Mouse (Mus musculus) ES-E14 (cell line): ENCODE measurements around the gene Psmd3. TPM values are rescaled to one million over a fixed set of nuclear protein-coding genes. Genes with fewer than 3 reads are reported as not detected.

ENCODE experiments used
- DNase-seq: peaks from one replicate; pipeline ENCODE4 v3.0.0-alpha.2; 2013; ENCODE audit warnings: low read depth, low spot score
- H3K27ac ChIP-seq: 2 replicates; pipeline ENCODE4 v1.5.1; 2012; ENCODE audit warnings: low read depth, mild to moderate bottlenecking, low read length, moderate library complexity, mixed read lengths; ENCODE audit not compliant: poor library complexity, insufficient read depth, severe bottlenecking
- H3K36me3 ChIP-seq: 2 replicates; pipeline ENCODE4 v1.6.1; 2012; ENCODE audit warnings: mild to moderate bottlenecking, low read length, moderate library complexity, mixed read lengths; ENCODE audit not compliant: control insufficient read depth, poor library complexity, insufficient read depth, severe bottlenecking
- H3K4me1 ChIP-seq, 2 experiments: fragments of 150-350 bp in 1 of 2; sonication (generic) in 1 of 2; 2 replicates each; pipeline ENCODE4 v1.6.1; 2012; ENCODE audit warnings: low read length in 2 of 2, mild to moderate bottlenecking in 1 of 2, mixed read lengths in 1 of 2; ENCODE audit not compliant: control insufficient read depth in 2 of 2, insufficient read depth in 2 of 2, poor library complexity in 1 of 2
- H3K4me3 ChIP-seq, 2 experiments: fragments of 150-350 bp in 1 of 2; sonication (generic) in 1 of 2; 2 replicates each; pipeline ENCODE4 v1.5.1; 2012; ENCODE audit warnings: low read length in 2 of 2, low read depth in 1 of 2, mild to moderate bottlenecking in 1 of 2, mixed read lengths in 1 of 2; ENCODE audit not compliant: insufficient read depth in 1 of 2, poor library complexity in 1 of 2, severe bottlenecking in 1 of 2
- H3K9ac ChIP-seq: 2 replicates; pipeline ENCODE4 v1.6.1; 2012; ENCODE audit warnings: low read depth, mild to moderate bottlenecking, low read length, mixed read lengths; ENCODE audit not compliant: poor library complexity, insufficient read depth, severe bottlenecking
- H3K9me3 ChIP-seq: fragments of 150-350 bp; sonication (generic); 2 replicates; pipeline ENCODE4 v1.6.1; 2012; ENCODE audit warnings: low read depth, mild to moderate bottlenecking, low read length; ENCODE audit not compliant: control insufficient read depth, insufficient read depth
- CHD2 ChIP-seq: IDR thresholded peaks from 2 replicates; pipeline ENCODE4 v1.6.1; 2014; ENCODE audit warnings: mild to moderate bottlenecking, low read depth, low read length, inconsistent platforms
- HCFC1 ChIP-seq: IDR thresholded peaks from 2 replicates; pipeline ENCODE4 v1.6.1; 2012; ENCODE audit warnings: low read length, inconsistent platforms, borderline replicate concordance; ENCODE audit not compliant: insufficient read depth
- MAFK ChIP-seq: IDR thresholded peaks from 2 replicates; pipeline ENCODE4 v1.6.1; 2014; ENCODE audit warnings: mild to moderate bottlenecking, low read depth, low read length, inconsistent platforms; ENCODE audit not compliant: insufficient read depth
- ZC3H11A ChIP-seq: IDR thresholded peaks from 2 replicates; pipeline ENCODE4 v1.6.1; 2012; ENCODE audit warnings: low read depth, mild to moderate bottlenecking, inconsistent platforms, low read length, borderline replicate concordance
- ZNF384 ChIP-seq: IDR thresholded peaks from 2 replicates; pipeline ENCODE4 v1.6.1; 2012; ENCODE audit warnings: low read depth, low read length, inconsistent platforms
- in situ Hi-C, 2 experiments: fragments of 600-800 bp; cut with MboI; formaldehyde crosslinking; loops; one replicate each; pipeline ENCODE4 v1.15.1; 2025; ENCODE audit warnings: low sequenced_read_pairs in 2 of 2, inconsistent platforms in 1 of 2; ENCODE audit not compliant: unreplicated experiment in 2 of 2
- total RNA-seq: library from RNA; depleted of rRNA; stranded (reverse); fragments of 300-350 nt; gene quantifications from 2 replicates; pipeline ENCODE4 v1.2.3, GENCODE M21; 2012

The Psmd3 gene
- total RNA-seq, 1 experiment: 408 TPM

DNA sequence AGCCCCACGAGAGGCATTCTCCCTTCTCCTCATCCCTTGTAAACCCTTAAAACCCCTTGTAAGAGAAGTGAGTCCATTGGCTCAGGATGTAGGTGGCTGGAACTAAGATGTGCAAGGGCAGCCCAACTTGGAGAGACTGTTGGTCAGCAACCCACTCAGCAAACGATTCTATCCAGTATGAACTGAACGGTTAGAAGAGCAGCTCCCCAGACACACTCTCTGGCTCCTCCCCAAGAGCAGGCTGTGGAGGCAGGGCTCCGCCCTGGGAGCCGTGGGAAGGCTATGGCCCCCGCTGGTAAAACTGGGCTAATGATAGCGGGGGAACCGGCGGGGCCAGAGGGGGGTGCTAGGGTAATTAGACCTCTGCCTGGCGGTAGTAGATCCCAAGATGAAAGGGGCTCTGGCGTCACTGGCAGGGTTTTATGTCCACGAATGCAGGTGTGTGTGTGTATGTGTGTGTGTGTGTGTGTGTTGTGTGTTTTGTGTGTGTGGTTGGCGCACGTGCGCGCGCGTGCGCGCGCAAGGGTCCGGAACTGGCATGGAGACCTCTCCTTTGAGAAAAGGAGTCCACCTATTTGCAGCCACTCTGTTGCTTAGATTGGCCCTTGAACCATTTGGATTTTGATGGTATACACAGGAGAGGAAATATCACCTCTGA is 58.2 kb downstream of the Psmd3 start, which contains the start of gene Thra:
Gene Thra, plus strand, starts transcription at position 246 of the 658 bp plus-strand sequence.
- no peaks in the 10 kb centered on the region for H3K36me3 ChIP-seq
- H3K9ac ChIP-seq: peak within 1 kb of the TSS; percentile 35; the same call in 1 of the 2 replicates
- DNase-seq: no peak
- in situ Hi-C loops: no loop called here
- peaks cover 13 to 38% of the 10 kb centered on the region in 2 experiments for H3K4me1 ChIP-seq
- no peaks in the 10 kb centered on the region for H3K9me3 ChIP-seq
- TF ChIP-seq HCFC1 (no peak), ZNF384 (no peak), ZC3H11A (no peak), CHD2 (no peak), MAFK (no peak)
- H3K4me3 ChIP-seq: peak within 1 kb of the TSS; percentile 85 to 97
- H3K27ac ChIP-seq: no peak within 1 kb of the TSS; the same call in 1 of the 2 replicates

DNA sequence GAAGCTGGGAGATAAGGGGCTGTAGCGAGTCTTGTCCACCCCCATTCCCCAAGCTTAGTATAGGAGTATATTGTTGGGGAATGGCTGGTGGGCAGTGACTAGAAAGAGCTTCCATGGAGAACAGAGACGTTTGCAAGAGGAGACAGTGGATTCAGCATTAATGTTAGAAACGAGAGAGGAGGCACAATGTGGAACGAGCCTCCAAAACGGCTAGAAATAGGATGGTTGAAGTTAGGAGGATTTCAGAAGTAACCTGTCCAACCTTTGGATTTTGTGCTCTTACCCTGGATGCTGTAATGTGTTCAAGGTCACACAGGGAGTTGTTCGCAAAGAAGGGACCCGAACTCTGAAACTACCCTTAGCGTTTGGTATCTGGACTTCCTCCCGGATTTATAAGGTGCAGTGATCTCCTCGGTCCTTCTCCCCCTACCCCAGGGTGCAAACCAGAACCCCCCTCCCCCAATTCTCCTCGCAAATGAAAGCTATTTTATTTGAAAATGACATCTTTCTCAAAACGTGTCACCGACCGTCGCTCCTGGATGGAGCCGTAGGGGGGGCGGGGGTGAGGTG is 58.8 kb downstream of the Psmd3 start:
- Histone ChIP-seq H3K4me1 (peaks cover 18 to 44% of the 10 kb centered on the region in 2 experiments), H3K27ac (no peak overlapping the region; the same call in 1 of the 2 replicates), H3K4me3 (peak overlapping the region; percentile 85 to 97), H3K9me3 (no peaks in the 10 kb centered on the region), H3K36me3 (no peaks in the 10 kb centered on the region), H3K9ac (no peak overlapping the region)
- TF ChIP-seq HCFC1 (no peak), ZC3H11A (no peak), CHD2 (no peak), ZNF384 (no peak), MAFK (no peak)
- in situ Hi-C loops: no loop called here
- no peak for DNase-seq

DNA sequence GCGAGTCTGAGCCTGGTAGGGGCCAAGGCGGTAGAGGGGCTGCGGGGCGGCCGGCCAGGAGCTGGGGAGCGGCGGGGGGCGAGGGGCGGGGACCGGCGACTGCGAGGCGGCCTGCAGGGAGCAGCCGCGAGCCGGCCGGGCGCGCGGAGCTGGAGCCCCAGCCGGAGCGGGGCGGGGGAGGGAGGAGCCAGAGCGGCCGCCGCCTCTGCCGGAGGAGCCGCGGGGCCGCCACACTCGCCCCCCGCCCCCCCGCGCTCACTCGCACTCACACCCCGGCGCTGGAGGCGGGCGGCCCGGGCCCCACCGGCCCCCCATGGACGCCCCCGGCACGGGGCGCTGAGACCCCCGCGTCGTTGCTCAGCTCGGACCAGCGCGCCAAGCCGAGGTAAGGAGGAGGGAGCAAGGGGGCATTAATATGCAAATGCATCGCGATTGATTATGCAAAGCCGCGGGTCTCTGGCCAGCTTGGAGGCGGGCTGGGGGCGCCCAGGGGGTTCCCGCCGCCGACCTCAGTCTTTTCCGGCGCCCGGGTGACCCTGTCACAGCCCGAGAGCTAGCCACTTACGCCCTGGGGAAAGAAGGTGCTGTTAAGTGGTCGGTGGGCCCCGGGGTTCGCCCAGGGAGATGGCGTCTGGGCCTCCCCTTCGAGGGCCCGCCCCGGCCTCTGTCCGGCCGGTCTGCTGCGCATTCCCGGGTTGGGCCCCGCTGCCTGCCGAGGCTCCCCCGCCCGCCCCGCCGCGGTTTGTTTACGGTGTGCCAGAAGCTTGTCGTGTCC is 59.5 kb downstream of the Psmd3 start:
- in situ Hi-C loops: no loop called here
- peak overlapping the region; percentile 69 for H3K27ac ChIP-seq
- H3K4me1 ChIP-seq: peaks cover 21 to 50% of the 10 kb centered on the region in 2 experiments

DNA sequence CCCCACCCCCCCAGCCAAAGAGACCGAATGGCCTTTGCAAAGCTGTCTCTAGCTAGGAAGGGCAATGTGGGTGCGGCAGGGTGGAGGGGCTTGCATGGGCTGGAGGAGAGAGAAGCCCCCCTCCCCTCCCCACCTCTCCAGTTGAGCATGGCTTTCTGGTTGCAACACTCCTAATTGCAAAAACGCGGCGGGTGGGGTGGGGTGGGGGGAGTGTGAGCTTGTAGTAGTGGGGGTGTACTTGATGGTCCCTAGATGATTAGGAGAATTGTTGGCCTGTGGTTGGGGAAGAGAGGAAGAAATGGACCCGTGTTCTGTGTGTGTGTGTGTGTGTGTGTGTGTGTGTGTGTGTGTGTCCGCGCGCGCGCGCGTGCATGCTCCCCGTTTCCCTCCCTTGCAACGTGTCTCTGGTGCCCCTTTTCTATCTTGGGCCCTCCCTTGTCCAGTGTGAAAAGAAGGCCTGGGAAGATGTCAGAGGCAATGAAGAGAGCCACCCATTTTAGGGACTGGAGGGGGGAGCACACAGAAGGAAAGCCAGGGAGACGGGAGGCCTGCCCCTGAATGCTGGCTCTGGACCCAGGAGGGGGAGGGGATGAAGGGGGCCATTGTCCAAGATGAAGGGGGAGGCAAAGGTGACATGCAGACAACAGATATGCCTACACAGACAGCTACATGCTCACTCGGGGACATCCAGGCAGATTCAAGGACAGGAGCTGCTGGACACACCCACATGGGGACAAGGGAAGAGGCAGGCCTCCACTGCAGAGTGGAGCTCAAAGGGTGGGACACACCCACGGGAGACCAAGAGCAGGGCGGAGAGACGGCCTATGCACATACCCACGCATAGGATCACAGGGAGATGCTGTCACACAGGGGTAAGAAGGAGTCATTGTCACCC is 60.3 kb downstream of the Psmd3 start:
- no peak for DNase-seq
- H3K4me3 ChIP-seq: peak overlapping the region; percentile 85 to 97
- peak overlapping the region; percentile 69; the same call in 1 of the 2 replicates for H3K27ac ChIP-seq
- no peaks in the 10 kb centered on the region for H3K9me3 ChIP-seq
- H3K4me1 ChIP-seq: peaks cover 23 to 56% of the 10 kb centered on the region in 2 experiments
- peak overlapping the region; percentile 78 for H3K9ac ChIP-seq
- TF ChIP-seq ZC3H11A (no peak), MAFK (no peak), ZNF384 (no peak), HCFC1 (no peak), CHD2 (no peak)
- no peaks in the 10 kb centered on the region for H3K36me3 ChIP-seq
- in situ Hi-C loops: no loop called here

More for the DNA sequence above, 59.5 kb downstream of the Psmd3 start:
- H3K9me3 ChIP-seq: no peaks in the 10 kb centered on the region
- DNase-seq: no peak
- TF ChIP-seq HCFC1: no peak
- TF ChIP-seq ZNF384: no peak
- TF ChIP-seq ZC3H11A: no peak
- TF ChIP-seq CHD2: no peak
- TF ChIP-seq MAFK: no peak
- no peaks in the 10 kb centered on the region for H3K36me3 ChIP-seq
- peak overlapping the region; percentile 85 to 97 for H3K4me3 ChIP-seq
- peak overlapping the region; percentile 78 for H3K9ac ChIP-seq
